Mouse (Mus musculus) cerebellum, adult 2 months (tissue): ENCODE data around the gene Catsperg2.
"Not testable (repeated sequence)": the region's sequence is repeated elsewhere in the genome, so short reads cannot be mapped to it uniquely, and the experiment has no call there.

ENCODE experiments used
- CTCF ChIP-seq: fragments of 200-500 bp; IDR thresholded peaks from 2 replicates; pipeline ENCODE4 v1.5.1; 2011; ENCODE audit warnings: low read depth, mild to moderate bottlenecking, control low read depth, low read length, moderate library complexity, borderline replicate concordance; ENCODE audit not compliant: insufficient read depth
- POLR2A ChIP-seq: fragments of 200-500 bp; IDR thresholded peaks from 2 replicates; pipeline ENCODE4 v1.6.1; 2011; ENCODE audit warnings: low read length, control low read depth, borderline replicate concordance; ENCODE audit not compliant: insufficient read depth

DNA sequence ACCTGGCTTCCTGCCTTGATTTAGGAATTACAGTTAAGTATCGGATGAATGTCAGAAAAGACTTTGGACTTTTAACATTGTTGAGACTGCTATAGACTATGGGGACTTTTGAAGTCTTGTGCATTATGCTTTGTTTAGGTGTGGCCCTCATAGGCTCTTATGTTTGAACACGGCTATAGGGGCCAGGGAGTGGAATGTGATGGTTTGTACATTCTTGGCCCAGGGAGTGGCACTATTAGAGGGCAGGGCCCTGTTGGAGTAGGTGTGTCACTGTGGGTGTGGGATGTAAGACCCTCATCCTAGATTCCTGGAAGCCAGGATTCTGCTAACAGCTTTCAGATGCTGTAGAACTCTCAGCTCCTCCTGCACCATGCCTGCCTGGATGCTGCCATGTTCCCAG lies 17.9 kb downstream of the Catsperg2 start:
- TF ChIP-seq CTCF, POLR2A: not testable (repeated sequence)
